Mouse (Mus musculus): ENCODE data around the gene Pold1. TPM values are rescaled to one million over a fixed set of nuclear protein-coding genes. Genes with fewer than 3 reads are reported as not detected.

The Pold1 gene
- total RNA-seq, 2 experiments from 2014 or later: 12.5 to 12.8 TPM

DNA sequence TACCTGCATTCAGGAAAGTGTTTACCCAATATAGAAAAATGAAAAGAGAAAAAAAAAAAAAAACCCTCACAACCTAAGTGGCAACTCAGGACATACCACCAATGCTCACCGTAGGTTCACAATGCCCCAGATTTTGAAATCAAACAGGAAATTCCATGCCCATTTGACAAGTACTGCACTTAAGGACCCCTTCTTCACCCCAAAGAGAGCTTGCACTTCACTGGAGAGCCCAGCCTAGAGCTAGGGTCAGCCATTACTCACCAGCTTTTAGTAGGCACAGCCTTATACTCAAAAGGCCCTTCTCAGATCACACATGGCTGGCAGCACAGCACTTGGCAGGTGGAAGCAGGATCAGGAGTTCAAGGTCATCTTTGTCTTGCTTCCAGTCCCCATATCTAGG, 34.5 kb upstream of the Pold1 start:
- DNase-seq (ENCODE audit: low spot score): no peak
- intact Hi-C loops (cut with DNase I): no loop called here

DNA sequence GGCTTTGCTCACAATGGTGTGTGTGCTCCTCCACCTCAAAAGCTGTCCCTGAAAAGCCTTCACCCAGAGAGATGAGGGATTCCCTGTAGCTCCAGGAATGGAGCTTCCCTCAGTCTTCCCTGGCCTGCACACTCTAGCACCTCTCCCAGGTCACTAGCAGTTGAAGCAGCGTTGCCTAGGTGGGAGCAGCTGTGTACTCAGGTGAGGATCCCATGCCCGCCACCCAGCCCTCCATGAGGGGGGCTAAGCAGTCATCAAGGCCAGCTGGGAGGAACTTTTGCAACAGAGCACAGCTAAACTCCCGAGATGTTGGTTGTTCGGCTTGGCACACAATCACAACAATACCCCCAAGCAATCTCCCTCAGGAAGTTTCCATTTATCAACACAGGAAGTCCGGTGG, 34.1 kb upstream of the Pold1 start:
- intact Hi-C loops (cut with DNase I): no loop called here
- no peak for DNase-seq (ENCODE audit: low spot score)

- no peak for DNase-seq (ENCODE audit: low spot score)
- intact Hi-C loops (cut with DNase I): no loop called here
Observed at GRCm38 (mm10) chr7:44581637-44582036, 33.0 kb upstream of the Pold1 start.

GRCm38 (mm10) chr7:44576333-44576844, 27.7 kb upstream of the Pold1 start:
- no peak for DNase-seq (ENCODE audit: low spot score)
- intact Hi-C loops (cut with DNase I): no loop called here

GRCm38 (mm10) chr7:44572956-44573484, 24.4 kb upstream of the Pold1 start:
- intact Hi-C loops (cut with DNase I): no loop called here
- DNase-seq (ENCODE audit: low spot score): no peak

GRCm38 (mm10) chr7:44572213-44572701, 23.6 kb upstream of the Pold1 start, which contains the start of gene Napsa:
Napsa (plus strand) TSS chr7:44572380.
- no peak for DNase-seq (ENCODE audit: low spot score)
- intact Hi-C loops (cut with DNase I): no loop called here

- intact Hi-C loops (cut with DNase I): no loop called here
- no peak for DNase-seq (ENCODE audit: low spot score)
Observed at GRCm38 (mm10) chr7:44571811-44572210, 23.2 kb upstream of the Pold1 start.

DNA sequence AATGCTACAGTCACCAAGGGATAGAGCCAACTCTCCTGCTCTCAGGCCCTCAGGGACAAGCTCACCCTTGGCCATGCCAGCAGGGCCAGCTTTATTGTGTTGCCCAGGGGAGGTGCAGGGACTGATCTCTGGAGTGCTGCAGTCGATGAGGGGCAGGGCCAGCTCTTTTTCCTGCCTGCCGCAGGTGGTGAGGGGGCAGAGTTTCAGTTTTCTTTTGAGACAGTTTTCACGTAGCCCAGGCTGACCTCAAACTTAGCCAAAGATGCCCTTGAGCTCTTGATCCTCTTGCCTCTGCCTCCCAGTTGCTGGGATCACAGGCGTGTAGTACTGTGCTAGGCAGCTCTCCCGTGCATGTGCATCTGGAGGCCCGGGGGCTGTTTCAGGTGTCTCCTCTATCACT, 22.3 kb upstream of the Pold1 start:
- DNase-seq (ENCODE audit: low spot score): no peak
- intact Hi-C loops (cut with DNase I): no loop called here

DNA sequence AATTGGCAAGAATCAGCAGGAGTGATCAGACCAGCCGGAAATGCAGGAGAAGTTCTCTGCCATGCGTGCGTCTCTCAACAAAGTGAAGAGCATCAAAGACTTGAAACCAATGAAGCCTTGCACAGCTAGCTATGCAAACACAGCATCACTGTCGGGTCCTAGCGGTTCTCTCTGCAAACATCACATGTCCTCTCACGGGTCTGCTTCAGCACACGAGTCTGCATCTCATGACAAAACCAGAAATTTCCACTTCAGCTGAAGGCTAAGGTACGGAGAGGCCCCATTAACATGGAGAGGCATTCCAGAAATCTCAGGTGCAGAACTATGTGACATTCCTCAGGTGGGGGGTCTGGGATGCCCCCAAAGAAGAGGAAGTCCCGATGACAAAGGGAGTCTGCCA, 20.2 kb upstream of the Pold1 start:
- DNase-seq (ENCODE audit: low spot score): no peak
- intact Hi-C loops (cut with DNase I): no loop called here

DNA sequence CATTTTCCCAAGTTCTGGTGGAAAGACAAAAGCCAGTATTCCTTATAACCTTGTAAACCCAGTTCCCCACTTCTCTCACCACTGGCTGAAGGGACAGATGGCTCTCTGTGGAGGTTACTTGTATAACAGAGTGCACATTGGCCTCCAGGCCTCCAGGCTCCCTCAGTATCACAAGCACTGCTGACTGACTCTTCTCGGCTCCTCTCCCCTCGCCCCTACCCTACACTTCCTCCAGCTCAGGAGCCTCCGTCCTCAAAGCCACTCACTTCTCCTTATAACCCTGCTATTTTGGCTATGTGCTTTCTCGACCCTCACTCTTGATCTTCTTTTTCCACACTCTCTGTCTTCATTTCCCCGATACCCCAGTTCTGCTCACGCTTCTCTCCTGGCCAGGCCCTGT, 16.8 kb upstream of the Pold1 start:
- no peak for DNase-seq (ENCODE audit: low spot score)
- intact Hi-C loops (cut with DNase I): no loop called here

DNA sequence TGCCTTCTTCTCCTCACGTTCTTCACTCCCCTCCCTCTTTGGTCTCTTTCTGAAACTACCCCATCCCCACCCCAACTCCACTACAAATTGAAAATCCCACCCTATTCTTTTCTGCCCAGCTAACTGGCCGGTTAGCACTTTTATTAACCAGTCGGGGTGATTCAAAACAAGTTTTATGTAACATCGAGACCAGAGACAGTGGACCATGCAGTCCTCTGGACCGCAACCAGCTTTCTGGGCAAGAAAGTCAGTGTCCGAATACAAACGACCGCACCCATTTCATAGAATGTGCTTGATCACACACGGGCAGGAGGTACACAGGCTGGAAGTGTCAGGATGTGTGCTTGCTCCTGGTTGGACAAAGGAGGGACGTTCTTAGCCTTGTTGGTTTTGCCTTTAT, 15.8 kb upstream of the Pold1 start:
- intact Hi-C loops (cut with DNase I): no loop called here
- no peak for DNase-seq (ENCODE audit: low spot score)

- intact Hi-C loops (cut with DNase I): no loop called here
- DNase-seq (ENCODE audit: low spot score): no peak
Observed at GRCm38 (mm10) chr7:44563284-44563683, 14.6 kb upstream of the Pold1 start.

DNA sequence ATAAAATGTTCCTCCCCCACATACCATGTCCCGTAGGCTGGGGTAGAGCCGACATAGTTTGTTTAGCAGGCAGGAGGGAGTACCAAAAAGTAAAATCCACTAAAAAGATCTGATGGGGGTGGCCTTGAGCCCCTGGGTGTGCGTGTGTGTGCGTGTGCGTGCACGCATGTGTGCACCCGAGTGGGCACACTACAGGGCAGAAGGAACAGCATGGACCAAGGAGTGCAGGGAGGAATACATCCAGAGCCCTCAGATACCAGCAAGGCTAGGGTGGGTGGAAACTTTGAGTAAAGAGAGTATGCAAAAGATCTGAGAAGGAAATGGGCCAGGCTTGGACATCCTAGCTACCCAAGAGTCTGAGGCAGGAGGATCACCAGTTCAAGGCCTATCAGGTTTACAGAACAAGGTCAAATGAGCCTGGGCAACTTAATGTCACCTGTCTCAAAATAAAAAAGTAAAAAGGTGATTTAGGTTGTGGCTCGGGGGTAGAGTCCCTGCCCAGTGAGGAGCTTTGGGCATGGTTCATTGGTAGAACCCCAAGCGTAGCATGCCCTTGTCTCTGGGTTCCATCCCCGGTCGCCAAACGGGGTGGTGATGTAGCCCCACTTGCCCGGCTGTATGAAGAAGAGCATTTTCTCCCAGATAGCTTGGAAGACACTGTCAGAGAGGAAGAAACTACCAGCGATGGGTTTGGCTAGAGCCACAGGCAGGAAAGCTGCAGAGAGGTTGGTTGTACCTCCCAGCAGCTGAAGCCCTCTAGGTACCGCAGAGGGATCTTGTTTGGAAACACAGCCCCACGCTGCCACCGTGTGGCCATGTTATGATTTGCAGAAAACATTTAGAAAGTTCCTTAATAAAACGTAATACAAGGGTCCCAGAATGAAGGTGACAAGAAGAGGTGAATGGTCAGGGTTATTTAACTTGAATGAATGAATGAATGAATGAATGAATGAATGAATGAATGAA, 12.1 kb upstream of the Pold1 start:
- DNase-seq (ENCODE audit: low spot score): no peak
- intact Hi-C loops (cut with DNase I): loop anchor here (1.0 kb wide), 2 partner anchors 39 to 59 kb away; no protein-coding TSS in a partner anchor

DNA sequence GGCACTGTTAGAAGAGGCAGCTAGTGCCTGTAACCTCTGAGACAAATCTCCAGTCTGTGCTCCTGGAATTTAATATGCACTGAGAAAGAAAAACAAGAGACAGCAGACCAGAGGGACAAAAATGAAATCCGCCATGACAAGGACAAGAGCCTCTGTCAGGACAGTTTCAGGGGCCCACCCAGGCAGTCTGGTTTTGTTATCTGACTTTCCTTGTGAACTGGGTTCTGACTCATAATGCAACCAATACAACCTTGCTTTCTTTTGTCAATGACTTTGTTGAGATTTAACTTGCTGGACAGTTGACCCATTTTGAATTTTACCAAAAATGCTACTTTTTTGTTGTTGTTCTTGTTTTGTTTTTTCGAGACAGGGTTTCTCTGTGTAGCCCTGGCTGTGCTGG, 9.0 kb upstream of the Pold1 start:
- intact Hi-C loops (cut with DNase I): no loop called here
- DNase-seq (ENCODE audit: low spot score): no peak

- intact Hi-C loops (cut with DNase I): loop anchor here (2.0 to 5.0 kb wide), 3 partner anchors 29 to 307 kb away; partner anchors contain the start of genes 1700028J19Rik, 2410002F23Rik and Mybpc2
Observed at GRCm38 (mm10) chr7:44553826-44554225, 5.2 kb upstream of the Pold1 start, which contains the start of gene Nr1h2. Nr1h2 (minus strand) TSS chr7:44553951.

DNA sequence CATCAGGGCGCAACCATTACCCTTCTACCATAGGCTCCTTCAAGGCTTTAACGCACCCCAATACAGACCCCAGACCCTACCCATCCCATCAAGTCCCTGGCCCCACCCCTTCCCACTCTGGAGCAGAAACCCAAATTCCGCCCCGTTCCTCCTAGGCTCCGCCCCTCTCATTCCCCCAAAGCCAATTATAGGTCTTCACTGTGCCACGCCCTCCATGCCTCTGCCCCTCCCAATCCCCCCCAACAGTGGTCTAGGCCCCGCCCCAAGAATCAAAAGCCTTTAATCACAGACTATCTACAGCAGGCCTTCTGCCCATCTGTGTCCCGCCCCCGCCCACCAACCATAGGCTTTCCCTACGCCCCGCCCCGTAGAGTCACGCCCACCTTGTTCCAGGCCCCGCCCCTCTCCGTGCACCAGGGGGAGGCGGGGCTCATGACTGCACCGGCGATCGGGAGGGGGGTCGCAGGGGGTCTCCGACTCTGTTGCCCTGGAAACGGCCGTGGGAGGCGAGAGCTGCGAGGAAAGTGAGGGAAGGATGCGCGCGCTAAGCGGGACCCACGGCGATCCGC, 4.6 kb upstream of the Pold1 start:
- DNase-seq (ENCODE audit: low spot score): no peak
- intact Hi-C loops (cut with DNase I): loop anchor here (2.0 to 5.0 kb wide), 3 partner anchors 28 to 306 kb away; partner anchors contain the start of genes 1700028J19Rik, 2410002F23Rik and Mybpc2

More at GRCm38 (mm10) chr7:44553826-44554225, 5.2 kb upstream of the Pold1 start, which contains the start of gene Nr1h2:
- DNase-seq (ENCODE audit: low spot score): peak; percentile 91

DNA sequence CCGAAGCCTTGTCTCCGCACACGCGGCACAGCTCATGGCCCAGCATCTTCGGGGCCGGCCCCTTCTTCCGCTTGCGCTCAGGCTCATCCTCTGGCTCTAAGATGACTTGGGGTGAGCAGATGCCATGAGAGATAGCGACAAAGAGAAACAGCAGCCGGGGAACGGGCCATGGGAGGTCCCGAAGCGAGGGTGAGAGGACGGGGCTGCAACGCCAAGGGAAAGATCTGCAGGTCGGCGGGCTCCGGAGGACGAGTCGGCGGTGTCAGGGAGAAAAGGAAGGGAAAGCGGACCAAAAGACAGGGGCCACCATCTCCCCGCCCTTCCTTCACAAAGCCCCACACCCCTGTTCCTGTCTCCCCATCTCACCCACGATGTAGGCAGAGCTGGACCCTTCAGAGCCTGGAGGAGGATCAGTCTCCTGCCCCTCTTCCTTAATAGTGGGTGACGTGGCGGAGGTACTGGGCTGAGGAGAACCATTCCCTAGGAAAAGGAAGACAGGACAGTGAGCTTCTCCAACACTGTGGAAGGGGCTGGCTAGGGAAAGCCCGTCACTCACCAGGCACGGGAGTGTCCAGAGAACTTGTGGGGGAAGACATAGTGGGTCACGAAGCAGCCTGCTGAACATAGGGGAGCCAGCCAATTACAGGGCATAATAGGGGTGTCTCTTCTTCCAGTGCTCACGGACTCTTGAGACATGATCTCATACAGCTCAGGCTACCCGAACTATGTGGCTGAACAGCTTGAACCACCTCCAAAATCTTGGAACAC, 3.7 kb upstream of the Pold1 start:
- no peak for DNase-seq (ENCODE audit: low spot score)
- intact Hi-C loops (cut with DNase I): loop anchor here (2.0 to 5.0 kb wide), 3 partner anchors 28 to 305 kb away; partner anchors contain the start of genes 1700028J19Rik, 2410002F23Rik and Mybpc2

DNA sequence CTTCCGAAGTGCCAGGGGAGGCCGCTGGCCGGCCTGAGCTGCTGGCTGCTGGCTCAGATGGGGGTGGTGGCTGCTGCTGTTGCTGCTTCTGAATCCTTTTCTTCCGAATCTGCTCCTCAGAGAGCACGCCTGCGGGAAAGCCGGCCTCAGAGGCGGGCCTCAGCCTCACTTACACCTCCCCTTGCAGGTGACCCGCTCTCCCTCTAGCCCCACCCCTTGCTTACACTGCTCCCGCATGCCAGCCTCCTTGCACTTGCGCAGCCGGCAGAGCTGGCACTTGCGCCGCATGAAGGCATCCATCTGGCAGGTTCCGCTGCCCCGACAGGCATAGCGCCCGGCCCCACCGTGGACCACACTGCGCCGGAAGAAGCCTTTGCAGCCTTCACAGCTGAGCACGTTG, 3.1 kb upstream of the Pold1 start:
- intact Hi-C loops (cut with DNase I): loop anchor here (2.0 to 5.0 kb wide), 4 partner anchors 27 to 304 kb away; partner anchors contain the start of genes 1700028J19Rik, 2410002F23Rik and Mybpc2
- DNase-seq (ENCODE audit: low spot score): no peak

DNA sequence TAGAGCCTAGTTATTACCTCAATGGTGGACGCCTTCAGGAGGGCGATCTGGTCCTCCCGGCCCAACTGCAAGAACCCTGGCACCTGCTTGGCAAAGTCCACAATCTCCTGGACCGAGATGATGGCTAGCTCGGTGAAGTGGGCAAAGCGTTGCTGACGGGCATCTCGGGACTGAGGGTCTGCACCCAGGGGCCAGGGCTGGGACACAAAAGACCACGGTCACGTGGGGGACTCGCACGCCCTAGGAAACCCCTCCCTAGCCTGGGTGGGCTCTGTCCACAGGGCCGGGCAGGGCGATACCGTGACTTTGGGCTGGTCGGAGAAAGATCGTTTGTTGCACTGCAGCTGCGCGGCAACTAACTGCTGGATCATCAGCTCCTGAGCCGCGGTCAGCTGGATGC, 2.7 kb upstream of the Pold1 start:
- DNase-seq (ENCODE audit: low spot score): no peak
- intact Hi-C loops (cut with DNase I): loop anchor here (2.0 to 5.0 kb wide), 3 partner anchors 50 to 304 kb away; partner anchors contain the start of genes 1700028J19Rik and 2410002F23Rik

All from heart, postnatal 25 days (tissue).